Comparison of ENCODE assay signal across 8 mouse cellular contexts in the genomic region with DNA sequence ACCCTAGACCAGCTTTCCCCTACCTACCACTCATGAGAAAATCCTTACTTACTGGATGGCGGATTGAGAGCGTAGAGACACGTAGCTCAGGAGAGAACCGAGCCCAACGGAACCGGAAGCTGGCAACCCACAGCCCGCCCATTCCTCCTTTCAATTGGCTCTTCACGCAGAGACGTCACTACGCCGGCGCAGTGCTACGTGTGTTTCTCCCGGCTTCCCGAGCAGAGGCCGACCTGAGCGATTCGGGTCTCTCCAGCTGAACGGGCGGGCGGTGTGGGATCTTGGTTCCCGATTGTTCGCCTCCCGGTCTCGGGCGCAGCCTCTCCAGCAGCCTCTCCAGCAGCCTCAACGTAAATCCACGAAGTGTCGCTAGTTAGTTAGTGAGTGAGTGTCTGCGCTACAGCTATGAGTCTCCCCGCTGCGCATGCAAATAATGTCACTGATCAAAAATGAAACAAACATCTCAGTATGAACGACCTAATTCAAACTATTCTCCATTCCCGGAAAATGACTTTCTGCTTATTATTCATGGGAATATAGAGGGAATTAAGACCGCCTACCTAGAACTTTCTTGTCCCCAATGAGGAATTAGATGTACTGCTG. TPM values are rescaled to one million over a fixed set of nuclear protein-coding genes. Genes with fewer than 3 reads are reported as not detected.
DNase-seq lines count a peak whose midpoint lies in the region; ATAC-seq lines count a peak whose summit lies in the region.

TSS of gene Sec61g (minus strand) at position 433 of the 603 bp plus-strand sequence.

- no peaks in the 10 kb centered on the region for H3K9me3 ChIP-seq in hindbrain, embryonic 12.5 days (replicated peaks)

- WGBS in hindbrain, embryonic 12.5 days: under 1% methylated on average over 35 of the region's 35 CpGs

- peak within 1 kb of the TSS; percentile 91 for H3K4me3 ChIP-seq in hindbrain, embryonic 12.5 days

- peak within 1 kb of the TSS; percentile 96 for H3K9ac ChIP-seq in hindbrain, embryonic 12.5 days

- no peaks in the 10 kb centered on the region for H3K27me3 ChIP-seq in hindbrain, embryonic 12.5 days

- peaks cover 7% of the 10 kb centered on the region for H3K4me1 ChIP-seq in hindbrain, embryonic 12.5 days

- ATAC-seq in hindbrain, embryonic 12.5 days (ENCODE audit: low FRiP score): peak; percentile 100

- H3K27ac ChIP-seq in hindbrain, embryonic 12.5 days: peak within 1 kb of the TSS; percentile 90

- DNase-seq in NIH3T3 (ENCODE audit: low read depth): peak; percentile 96
- DNase-seq in cerebellum, postnatal 10 days: peak; percentile 95
- DNase-seq in frontal cortex, postnatal 10 days (ENCODE audit: low spot score in 2 of 2): peak; percentile 87 to 93
- peak; percentile 93 to 96 for DNase-seq in layer of hippocampus, postnatal 14 days (ENCODE audit: low spot score in 2 of 2)
- DNase-seq in lung, postnatal 14 days: peak; percentile 93
- peak; percentile 87 for DNase-seq in retina, adult 2 months (ENCODE audit: low read depth, low spot score)
- peak; percentile 87 for DNase-seq in thymus, postnatal 36 days

- peaks cover 24% of the 10 kb centered on the region for H3K36me3 ChIP-seq in hindbrain, embryonic 12.5 days

- H3K4me2 ChIP-seq in hindbrain, embryonic 12.5 days (replicated peaks): peak within 1 kb of the TSS; percentile 81

RNA-seq across cellular contexts. Expression of gene Sec61g, which starts in this region (rescaled TPM):
- polyA plus RNA-seq in hindbrain, embryonic 12.5 days (2016; fragmentation: Nextera tagmentation; extraction: Ambion mirVana): 35.3 and 35.6 TPM in 2 replicates
- total RNA-seq in layer of hippocampus, postnatal 14 days (2021): 1 to 10 TPM; 8.9 to 9.9 TPM

Comparison
In these comparisons a context has a peak if more than half of its experiments do, and no peak if none do; other contexts are left out.
1. Peak in every context shown above with its lines: DNase-seq, ATAC-seq, H3K4me3 ChIP-seq and H3K27ac ChIP-seq.